Mouse (Mus musculus): ENCODE results near the gene Hlx. TPM values are rescaled to one million over a fixed set of nuclear protein-coding genes. Genes with fewer than 3 reads are reported as not detected.
A peak's percentile ranks its signal among the peaks of the same experiment; 100 is the strongest.

Gene Hlx
- polyA plus RNA-seq, 1 experiment from 2014 or later, result 7.0 TPM

GRCm38 (mm10) chr1:184721121-184721520 lies 11.3 kb downstream of the Hlx start:
- no peak overlapping the region for H3K4me2 ChIP-seq
- ATAC-seq (replicated peaks; ENCODE audit: insufficient number of reproducible peaks, low FRiP score, low TSS enrichment), result no peak

GRCm38 (mm10) chr1:184720162-184721025 lies 12.0 kb downstream of the Hlx start:
- H3K9ac ChIP-seq (ENCODE audit: low read depth, low read length), result no peak overlapping the region
- no peaks in the 10 kb centered on the region for H3K36me3 ChIP-seq (ENCODE audit: control insufficient read depth, insufficient read depth, low read length)
- no peaks in the 10 kb centered on the region for H3K9me3 ChIP-seq (replicated peaks; ENCODE audit: control insufficient read depth, low read length)
- 1% methylated on average over 26 of the region's 26 CpGs for WGBS (ENCODE audit: insufficient replicate concordance)
- 0 out of 2 replicates have a peak, but pooled peaks cover 6% of the 10 kb centered on the region for H3K4me1 ChIP-seq (ENCODE audit: control insufficient read depth, insufficient read depth, low read length)
- no peak overlapping the region for H3K27ac ChIP-seq (ENCODE audit: low read depth, low read length)
- H3K4me3 ChIP-seq (ENCODE audit: low read depth, low read length), result no peak overlapping the region
- H3K4me2 ChIP-seq, result no peak overlapping the region
- no peak for ATAC-seq (replicated peaks; ENCODE audit: insufficient number of reproducible peaks, low FRiP score, low TSS enrichment)
- peaks cover 98% of the 10 kb centered on the region for H3K27me3 ChIP-seq (ENCODE audit: control insufficient read depth, insufficient read depth, low read length)

More at GRCm38 (mm10) chr1:184721121-184721520, 11.3 kb downstream of the Hlx start:
- no peak overlapping the region for H3K27ac ChIP-seq (ENCODE audit: low read depth, low read length)
- 0 out of 2 replicates have a peak, but pooled peaks cover 6% of the 10 kb centered on the region for H3K4me1 ChIP-seq (ENCODE audit: control insufficient read depth, insufficient read depth, low read length)
- peaks cover 98% of the 10 kb centered on the region for H3K27me3 ChIP-seq (ENCODE audit: control insufficient read depth, insufficient read depth, low read length)
- no peaks in the 10 kb centered on the region for H3K9me3 ChIP-seq (replicated peaks; ENCODE audit: control insufficient read depth, low read length)
- no peak overlapping the region for H3K9ac ChIP-seq (ENCODE audit: low read depth, low read length)
- no peaks in the 10 kb centered on the region for H3K36me3 ChIP-seq (ENCODE audit: control insufficient read depth, insufficient read depth, low read length)
- H3K4me3 ChIP-seq (ENCODE audit: low read depth, low read length), result no peak overlapping the region
- WGBS (ENCODE audit: insufficient replicate concordance), result under 1% methylated on average over 9 of the region's 9 CpGs

- Histone ChIP-seq H3K36me3 (ENCODE audit: control insufficient read depth, insufficient read depth, low read length) (no peaks in the 10 kb centered on the region), H3K4me3 (ENCODE audit: low read depth, low read length) (peak overlapping the region; percentile 30), H3K9me3 (replicated peaks; ENCODE audit: control insufficient read depth, low read length) (no peaks in the 10 kb centered on the region), H3K9ac (ENCODE audit: low read depth, low read length) (no peak overlapping the region), H3K27ac (ENCODE audit: low read depth, low read length) (no peak overlapping the region), H3K4me2 (peak overlapping the region; percentile 50), H3K27me3 (ENCODE audit: control insufficient read depth, insufficient read depth, low read length) (peaks cover 95% of the 10 kb centered on the region), H3K4me1 (ENCODE audit: control insufficient read depth, insufficient read depth, low read length) (0 out of 2 replicates have a peak, but pooled peaks cover 6% of the 10 kb centered on the region)
- ATAC-seq (replicated peaks; ENCODE audit: insufficient number of reproducible peaks, low FRiP score, low TSS enrichment), result no peak
- 1% methylated on average over 41 of the region's 41 CpGs for WGBS (ENCODE audit: insufficient replicate concordance)
These were observed 13.9 kb downstream of the Hlx start for GRCm38 (mm10) chr1:184718261-184719120.

DNA sequence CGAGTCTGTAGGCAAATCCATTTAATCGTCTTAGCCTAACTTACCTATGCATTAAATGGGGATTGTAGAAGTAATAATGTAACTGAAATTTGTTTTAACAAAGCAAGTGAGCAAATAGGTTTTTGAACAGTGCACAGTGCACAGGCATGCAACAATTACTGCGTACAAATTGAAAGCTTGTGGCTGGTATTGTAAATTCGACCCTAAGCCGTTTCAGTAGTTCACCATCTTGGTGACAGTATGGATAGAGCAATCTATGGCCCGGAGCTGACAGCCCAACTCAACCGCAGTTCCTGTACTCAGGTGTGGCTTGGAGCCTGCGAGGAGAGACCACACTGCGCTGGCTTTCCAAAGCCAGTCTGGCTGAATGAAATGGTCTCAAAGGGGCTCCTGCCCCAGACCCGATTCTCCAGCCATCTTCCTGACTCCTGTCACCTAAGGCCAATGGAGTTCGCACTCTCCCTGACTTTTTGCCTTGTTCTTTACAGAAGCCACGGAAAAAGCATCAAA lies 14.7 kb downstream of the Hlx start:
- no peaks in the 10 kb centered on the region for H3K9me3 ChIP-seq (replicated peaks; ENCODE audit: control insufficient read depth, low read length)
- H3K27ac ChIP-seq (ENCODE audit: low read depth, low read length), result no peak overlapping the region
- H3K9ac ChIP-seq (ENCODE audit: low read depth, low read length), result no peak overlapping the region
- peaks cover 90% of the 10 kb centered on the region for H3K27me3 ChIP-seq (ENCODE audit: control insufficient read depth, insufficient read depth, low read length)
- no peak overlapping the region for H3K4me3 ChIP-seq (ENCODE audit: low read depth, low read length)
- H3K4me2 ChIP-seq, result no peak overlapping the region
- no peak for ATAC-seq (replicated peaks; ENCODE audit: insufficient number of reproducible peaks, low FRiP score, low TSS enrichment)
- 0 out of 2 replicates have a peak, but pooled peaks cover 6% of the 10 kb centered on the region for H3K4me1 ChIP-seq (ENCODE audit: control insufficient read depth, insufficient read depth, low read length)
- WGBS (ENCODE audit: insufficient replicate concordance), result 2% methylated on average over 12 of the region's 12 CpGs
- H3K36me3 ChIP-seq (ENCODE audit: control insufficient read depth, insufficient read depth, low read length), result no peaks in the 10 kb centered on the region

GRCm38 (mm10) chr1:184717016-184717568 lies 15.3 kb downstream of the Hlx start:
- no peaks in the 10 kb centered on the region for H3K36me3 ChIP-seq (ENCODE audit: control insufficient read depth, insufficient read depth, low read length)
- H3K4me3 ChIP-seq (ENCODE audit: low read depth, low read length), result no peak overlapping the region
- no peak overlapping the region for H3K9ac ChIP-seq (ENCODE audit: low read depth, low read length)
- WGBS (ENCODE audit: insufficient replicate concordance), result 1% methylated on average over 18 of the region's 18 CpGs
- no peaks in the 10 kb centered on the region for H3K9me3 ChIP-seq (replicated peaks; ENCODE audit: control insufficient read depth, low read length)
- H3K27me3 ChIP-seq (ENCODE audit: control insufficient read depth, insufficient read depth, low read length), result peaks cover 83% of the 10 kb centered on the region
- no peak overlapping the region for H3K4me2 ChIP-seq
- 0 out of 2 replicates have a peak, but pooled peaks cover 6% of the 10 kb centered on the region for H3K4me1 ChIP-seq (ENCODE audit: control insufficient read depth, insufficient read depth, low read length)
- ATAC-seq (replicated peaks; ENCODE audit: insufficient number of reproducible peaks, low FRiP score, low TSS enrichment), result no peak
- H3K27ac ChIP-seq (ENCODE audit: low read depth, low read length), result no peak overlapping the region

DNA sequence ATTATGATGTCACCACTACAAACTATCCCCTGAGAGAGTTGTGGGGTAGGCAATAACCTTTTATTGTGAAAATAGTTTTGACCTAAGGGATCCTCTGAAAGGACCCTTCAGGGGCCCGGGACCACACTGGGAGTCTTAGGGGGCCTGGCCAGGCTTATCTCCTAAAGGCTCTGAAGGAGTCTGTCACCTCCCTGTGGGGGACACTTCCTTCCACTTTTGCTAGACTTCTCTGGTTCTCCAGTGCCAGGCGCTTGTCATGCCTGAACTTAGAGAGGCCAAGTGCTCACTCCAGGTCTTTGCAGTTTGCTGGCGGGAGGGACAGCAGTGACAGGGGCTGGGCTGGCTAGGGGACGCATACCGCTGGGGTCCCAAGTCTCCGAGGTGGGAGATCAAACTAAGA lies 16.3 kb downstream of the Hlx start:
- no peak overlapping the region for H3K27ac ChIP-seq (ENCODE audit: low read depth, low read length)
- 2% methylated on average over 6 of the region's 6 CpGs for WGBS (ENCODE audit: insufficient replicate concordance)
- H3K4me1 ChIP-seq (ENCODE audit: control insufficient read depth, insufficient read depth, low read length), result 0 out of 2 replicates have a peak, but pooled peaks cover 6% of the 10 kb centered on the region
- H3K9me3 ChIP-seq (replicated peaks; ENCODE audit: control insufficient read depth, low read length), result no peaks in the 10 kb centered on the region
- no peak overlapping the region for H3K4me2 ChIP-seq
- no peak overlapping the region for H3K9ac ChIP-seq (ENCODE audit: low read depth, low read length)
- ATAC-seq (replicated peaks; ENCODE audit: insufficient number of reproducible peaks, low FRiP score, low TSS enrichment), result no peak
- H3K4me3 ChIP-seq (ENCODE audit: low read depth, low read length), result no peak overlapping the region
- peaks cover 74% of the 10 kb centered on the region for H3K27me3 ChIP-seq (ENCODE audit: control insufficient read depth, insufficient read depth, low read length)
- H3K36me3 ChIP-seq (ENCODE audit: control insufficient read depth, insufficient read depth, low read length), result no peaks in the 10 kb centered on the region

DNA sequence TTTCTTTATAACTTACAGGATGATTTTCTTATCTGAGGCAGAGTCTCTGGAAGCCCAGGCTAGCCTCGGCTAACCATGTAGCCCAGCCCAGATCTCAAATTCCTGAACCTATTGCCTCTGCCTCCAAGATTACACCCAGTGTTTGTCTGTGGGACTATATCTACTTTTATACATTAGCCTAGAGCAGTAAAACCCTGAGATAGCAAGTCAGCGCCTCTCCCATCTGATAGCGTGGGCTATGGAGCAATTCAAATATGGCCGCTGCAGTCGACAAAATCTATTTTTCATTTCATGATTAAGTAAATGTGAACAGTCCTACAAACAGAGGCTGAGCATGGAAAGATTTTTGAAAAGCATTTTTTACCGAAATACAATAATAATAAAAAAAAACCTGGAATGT lies 16.7 kb downstream of the Hlx start:
- no peaks in the 10 kb centered on the region for H3K9me3 ChIP-seq (replicated peaks; ENCODE audit: control insufficient read depth, low read length)
- no peak overlapping the region for H3K9ac ChIP-seq (ENCODE audit: low read depth, low read length)
- WGBS (ENCODE audit: insufficient replicate concordance), result 18% methylated on average over 6 of the region's 6 CpGs
- H3K27me3 ChIP-seq (ENCODE audit: control insufficient read depth, insufficient read depth, low read length), result peaks cover 69% of the 10 kb centered on the region
- H3K27ac ChIP-seq (ENCODE audit: low read depth, low read length), result no peak overlapping the region
- no peaks in the 10 kb centered on the region for H3K36me3 ChIP-seq (ENCODE audit: control insufficient read depth, insufficient read depth, low read length)
- no peak for ATAC-seq (replicated peaks; ENCODE audit: insufficient number of reproducible peaks, low FRiP score, low TSS enrichment)
- no peak overlapping the region for H3K4me2 ChIP-seq
- 0 out of 2 replicates have a peak, but pooled peaks cover 6% of the 10 kb centered on the region for H3K4me1 ChIP-seq (ENCODE audit: control insufficient read depth, insufficient read depth, low read length)
- no peak overlapping the region for H3K4me3 ChIP-seq (ENCODE audit: low read depth, low read length)

- no peaks in the 10 kb centered on the region for H3K9me3 ChIP-seq (replicated peaks; ENCODE audit: control insufficient read depth, low read length)
- H3K36me3 ChIP-seq (ENCODE audit: control insufficient read depth, insufficient read depth, low read length), result no peaks in the 10 kb centered on the region
- H3K9ac ChIP-seq (ENCODE audit: low read depth, low read length), result no peak overlapping the region
- H3K4me2 ChIP-seq, result no peak overlapping the region
- ATAC-seq (replicated peaks; ENCODE audit: insufficient number of reproducible peaks, low FRiP score, low TSS enrichment), result no peak
- H3K4me3 ChIP-seq (ENCODE audit: low read depth, low read length), result no peak overlapping the region
- H3K27me3 ChIP-seq (ENCODE audit: control insufficient read depth, insufficient read depth, low read length), result peaks cover 58% of the 10 kb centered on the region
- 0 out of 2 replicates have a peak, but pooled peaks cover 6% of the 10 kb centered on the region for H3K4me1 ChIP-seq (ENCODE audit: control insufficient read depth, insufficient read depth, low read length)
- no peak overlapping the region for H3K27ac ChIP-seq (ENCODE audit: low read depth, low read length)
- 37% methylated on average over 3 of the region's 3 CpGs for WGBS (ENCODE audit: insufficient replicate concordance)
These were observed 17.9 kb downstream of the Hlx start for GRCm38 (mm10) chr1:184714515-184714914.
